Mouse (Mus musculus): ENCODE measurements around the gene Acp4. TPM values are rescaled to one million over a fixed set of nuclear protein-coding genes. Genes with fewer than 3 reads are reported as not detected.

Gene Acp4
- not detected in 2 replicates for total RNA-seq (2014; rRNA removed)
- polyA plus RNA-seq (2015; fragmentation: Nextera tagmentation; extraction: Ambion mirVana) = not detected in 2 replicates

- no peak within 1 kb of the TSS for H3K4me2 ChIP-seq (ENCODE audit: low read depth, low read length, poor library complexity, severe bottlenecking)
- no peaks in the 10 kb centered on the region for H3K4me1 ChIP-seq (ENCODE audit: insufficient read depth, low read length)
- H3K27ac ChIP-seq (ENCODE audit: low read depth, low read length) = no peak within 1 kb of the TSS
- H3K36me3 ChIP-seq (ENCODE audit: insufficient read depth, low read length) = peaks cover 9% of the 10 kb centered on the region
- no peak within 1 kb of the TSS for H3K9ac ChIP-seq (replicated peaks; ENCODE audit: low read length, poor library complexity, severe bottlenecking)
- ATAC-seq (ENCODE audit: low FRiP score) (no peak), DNase-seq (ENCODE audit: low spot score) (no peak)
- no peaks in the 10 kb centered on the region for H3K9me3 ChIP-seq (ENCODE audit: low read length)
- H3K27me3 ChIP-seq (ENCODE audit: insufficient read depth, low read length) = no peaks in the 10 kb centered on the region
- no peak within 1 kb of the TSS for H3K4me3 ChIP-seq (ENCODE audit: low read depth, low read length)
- TF ChIP-seq CTCF (IDR thresholded peaks at IDR 0.05) = no peak
- 83% methylated on average over 4 of the region's 4 CpGs for WGBS
Observed at GRCm38 (mm10) chr7:44257278-44257677, at the start of gene Acp4. Gene Acp4, minus strand, starts transcription at chr7:44257378.

GRCm38 (mm10) chr7:44306516-44307240 lies 49.5 kb upstream of the Acp4 start, which contains the start of gene Clec11a:
Gene Clec11a, minus strand, starts transcription at chr7:44306902.
- H3K9me3 ChIP-seq (ENCODE audit: low read length) = no peaks in the 10 kb centered on the region
- 0 out of 2 replicates have a peak within 1 kb of the TSS, but pooled peaks have one; percentile 49 for H3K4me3 ChIP-seq (ENCODE audit: low read depth, low read length)
- H3K9ac ChIP-seq (replicated peaks; ENCODE audit: low read length, poor library complexity, severe bottlenecking) = no peak within 1 kb of the TSS
- TF ChIP-seq CTCF (IDR thresholded peaks at IDR 0.05) = no peak
- H3K4me2 ChIP-seq (ENCODE audit: low read depth, low read length, poor library complexity, severe bottlenecking) = peak within 1 kb of the TSS; percentile 55; the same call in 1 of the 2 replicates
- no peak for DNase-seq (ENCODE audit: low spot score)
- no peaks in the 10 kb centered on the region for H3K27me3 ChIP-seq (ENCODE audit: insufficient read depth, low read length)
- peak within 1 kb of the TSS; percentile 83; the same call in 1 of the 2 replicates for H3K27ac ChIP-seq (ENCODE audit: low read depth, low read length)
- 61% methylated on average over 6 of the region's 6 CpGs for WGBS
- ATAC-seq (ENCODE audit: low FRiP score) = no peak
- H3K36me3 ChIP-seq (ENCODE audit: insufficient read depth, low read length) = no peaks in the 10 kb centered on the region
- H3K4me1 ChIP-seq (ENCODE audit: insufficient read depth, low read length) = peaks cover 9% of the 10 kb centered on the region; the same call in 1 of the 2 replicates

- Histone ChIP-seq H3K9ac (replicated peaks; ENCODE audit: low read length, poor library complexity, severe bottlenecking) (no peak overlapping the region), H3K4me2 (ENCODE audit: low read depth, low read length, poor library complexity, severe bottlenecking) (peak overlapping the region; percentile 55; the same call in 1 of the 2 replicates), H3K4me3 (ENCODE audit: low read depth, low read length) (0 out of 2 replicates have a peak overlapping the region, but pooled peaks have one; percentile 49), H3K27ac (ENCODE audit: low read depth, low read length) (peak overlapping the region; percentile 83), H3K27me3 (ENCODE audit: insufficient read depth, low read length) (no peaks in the 10 kb centered on the region), H3K36me3 (ENCODE audit: insufficient read depth, low read length) (no peaks in the 10 kb centered on the region), H3K9me3 (ENCODE audit: low read length) (no peaks in the 10 kb centered on the region), H3K4me1 (ENCODE audit: insufficient read depth, low read length) (peaks cover 6% of the 10 kb centered on the region; the same call in 1 of the 2 replicates)
- 11% methylated on average over 16 of the region's 16 CpGs for WGBS
- DNase-seq (ENCODE audit: low spot score) (no peak), ATAC-seq (ENCODE audit: low FRiP score) (no peak)
- no peak for TF ChIP-seq CTCF (IDR thresholded peaks at IDR 0.05)
Observed at GRCm38 (mm10) chr7:44305686-44306085, 48.5 kb upstream of the Acp4 start.

GRCm38 (mm10) chr7:44304775-44305641 lies 47.8 kb upstream of the Acp4 start:
- ATAC-seq (ENCODE audit: low FRiP score) (peak; percentile 94), DNase-seq (ENCODE audit: low spot score) (peak; percentile 99)
- Histone ChIP-seq H3K9me3 (ENCODE audit: low read length) (no peaks in the 10 kb centered on the region), H3K36me3 (ENCODE audit: insufficient read depth, low read length) (no peaks in the 10 kb centered on the region), H3K27me3 (ENCODE audit: insufficient read depth, low read length) (no peaks in the 10 kb centered on the region), H3K4me3 (ENCODE audit: low read depth, low read length) (peak overlapping the region; percentile 49), H3K4me2 (ENCODE audit: low read depth, low read length, poor library complexity, severe bottlenecking) (peak overlapping the region; percentile 55), H3K27ac (ENCODE audit: low read depth, low read length) (peak overlapping the region; percentile 83), H3K9ac (replicated peaks; ENCODE audit: low read length, poor library complexity, severe bottlenecking) (peak overlapping the region; percentile 70), H3K4me1 (ENCODE audit: insufficient read depth, low read length) (peaks cover 6% of the 10 kb centered on the region; the same call in 1 of the 2 replicates)
- peak; percentile 31 for TF ChIP-seq CTCF (IDR thresholded peaks at IDR 0.05)
- WGBS = under 1% methylated on average over 49 of the region's 49 CpGs

- Histone ChIP-seq H3K27ac (ENCODE audit: low read depth, low read length) (peak overlapping the region; percentile 83), H3K4me3 (ENCODE audit: low read depth, low read length) (peak overlapping the region; percentile 49), H3K9me3 (ENCODE audit: low read length) (no peaks in the 10 kb centered on the region), H3K4me2 (ENCODE audit: low read depth, low read length, poor library complexity, severe bottlenecking) (peak overlapping the region; percentile 55), H3K4me1 (ENCODE audit: insufficient read depth, low read length) (peaks cover 6% of the 10 kb centered on the region; the same call in 1 of the 2 replicates), H3K27me3 (ENCODE audit: insufficient read depth, low read length) (no peaks in the 10 kb centered on the region), H3K9ac (replicated peaks; ENCODE audit: low read length, poor library complexity, severe bottlenecking) (peak overlapping the region; percentile 70), H3K36me3 (ENCODE audit: insufficient read depth, low read length) (no peaks in the 10 kb centered on the region)
- DNase-seq (ENCODE audit: low spot score) (no peak), ATAC-seq (ENCODE audit: low FRiP score) (peak; percentile 38)
- 0% methylated on average over 25 of the region's 25 CpGs for WGBS
- TF ChIP-seq CTCF (IDR thresholded peaks at IDR 0.05) = no peak; the same call in 1 of the 2 replicates
Observed at GRCm38 (mm10) chr7:44304463-44304774, 47.2 kb upstream of the Acp4 start.
